Mouse (Mus musculus) forebrain, embryonic 16.5 days (tissue): ENCODE measurements at regions not wholly inside any gene's neighbourhood (a gene's known extent, or its start where the extent isn't known, plus 50 kb on each side); places are given as distances from the start of the nearest gene placed in this dataset.

ENCODE experiments used
- ATAC-seq: fragments of 200-750 bp; cut with Nextera tagmentation; 2 replicates; pipeline ENCODE4 v1.8.0; 2017; ENCODE audit warnings: mild to moderate bottlenecking, moderate library complexity
- H3K27ac ChIP-seq: fragments of 300-500 bp; sonication (generic); 2 replicates; pipeline ENCODE4 v1.5.1; 2014; ENCODE audit warnings: low read length, control low read depth
- H3K27me3 ChIP-seq: fragments of 300-500 bp; sonication (generic); replicated peaks from 2 replicates; pipeline ENCODE4 v1.6.1; 2014; ENCODE audit warnings: low read length; ENCODE audit not compliant: control insufficient read depth, insufficient read depth
- H3K36me3 ChIP-seq: fragments of 300-500 bp; sonication (generic); 2 replicates; pipeline ENCODE4 v1.6.1; 2014; ENCODE audit not compliant: control insufficient read depth, insufficient read depth
- H3K4me1 ChIP-seq: fragments of 300-500 bp; sonication (generic); replicated peaks from 2 replicates; pipeline ENCODE4 v1.6.1; 2014; ENCODE audit warnings: low read length; ENCODE audit not compliant: control insufficient read depth, insufficient read depth
- H3K4me2 ChIP-seq: fragments of 300-500 bp; sonication (generic); 2 replicates; pipeline ENCODE4 v1.6.1; 2014; ENCODE audit warnings: mild to moderate bottlenecking, low read length, control low read depth
- H3K4me3 ChIP-seq: fragments of 300-500 bp; sonication (generic); replicated peaks from 2 replicates; pipeline ENCODE4 v1.5.1; 2014; ENCODE audit warnings: mild to moderate bottlenecking, low read length, control low read depth
- H3K9ac ChIP-seq: fragments of 300-500 bp; sonication (generic); replicated peaks from 2 replicates; pipeline ENCODE4 v1.6.1; 2014; ENCODE audit warnings: low read depth, low read length, control low read depth
- H3K9me3 ChIP-seq: fragments of 300-500 bp; sonication (generic); 2 replicates; pipeline ENCODE4 v1.6.1; 2016; ENCODE audit warnings: low read length; ENCODE audit not compliant: control insufficient read depth
- WGBS: fragments of 180-500 bp; shearing (Covaris S2); extraction: QIAGEN DNeasy Blood & Tissue Kit; methylation state at CpG from one replicate; pipeline ENCODE4 v1.1.7; 2014; 5-methylcytosine and 5-hydroxymethylcytosine counted together

DNA sequence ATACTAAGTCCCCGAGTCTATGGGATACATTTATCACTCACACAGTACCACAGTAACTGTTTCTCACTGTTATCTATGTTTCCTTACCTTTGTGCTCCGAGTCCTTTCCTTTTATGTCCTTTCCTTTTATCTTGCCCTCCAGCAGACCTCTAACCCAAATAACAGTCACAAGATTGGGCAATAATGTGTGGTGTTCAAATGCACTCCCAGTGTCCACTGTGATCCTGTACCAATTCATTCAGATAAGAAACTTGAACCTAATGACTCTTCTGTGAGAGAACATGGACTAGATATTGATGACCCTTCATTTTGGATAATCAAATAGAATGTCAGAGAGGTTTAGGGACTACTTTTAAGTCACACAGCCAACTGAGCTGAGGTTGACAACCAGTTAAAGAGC lies 541.2 kb downstream of the Ebf1 start:
- no peak for ATAC-seq
- H3K36me3 ChIP-seq = no peaks in the 10 kb centered on the region
- 72% methylated on average over 2 of the region's 2 CpGs for WGBS

DNA sequence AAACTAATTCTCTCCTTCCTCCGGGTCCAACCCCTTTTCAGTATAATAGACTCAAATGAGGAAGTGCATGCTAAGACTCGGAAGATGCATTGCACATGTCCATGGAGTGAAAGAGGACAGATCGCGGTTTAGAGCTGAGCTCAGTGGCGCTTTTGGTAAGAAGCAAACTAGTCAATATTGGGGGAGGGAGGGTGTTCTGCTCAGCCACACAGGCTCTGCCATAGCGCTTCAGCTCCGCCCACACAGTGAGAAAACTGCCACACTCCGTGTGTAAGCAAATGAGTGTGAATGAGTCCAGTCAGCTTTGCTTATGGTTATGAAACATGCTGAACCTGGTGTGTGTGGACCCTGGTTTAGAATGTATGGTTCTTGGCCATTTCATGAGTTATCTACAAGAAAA lies 543.8 kb downstream of the Ebf1 start:
- Histone ChIP-seq H3K36me3 (no peaks in the 10 kb centered on the region), H3K4me1 (no peaks in the 10 kb centered on the region), H3K27me3 (no peaks in the 10 kb centered on the region), H3K4me2 (no peak overlapping the region), H3K27ac (no peak overlapping the region), H3K4me3 (no peak overlapping the region), H3K9me3 (no peaks in the 10 kb centered on the region), H3K9ac (no peak overlapping the region)
- ATAC-seq = no peak
- 84% methylated on average over 8 of the region's 8 CpGs for WGBS

More for the DNA sequence above, 541.2 kb downstream of the Ebf1 start:
- H3K9ac ChIP-seq = no peak overlapping the region
- no peak overlapping the region for H3K4me2 ChIP-seq
- no peak overlapping the region for H3K27ac ChIP-seq
- H3K27me3 ChIP-seq = no peaks in the 10 kb centered on the region
- no peaks in the 10 kb centered on the region for H3K9me3 ChIP-seq
- 0 out of 2 replicates have a peak, but pooled peaks cover 5% of the 10 kb centered on the region for H3K4me1 ChIP-seq
- H3K4me3 ChIP-seq = no peak overlapping the region

DNA sequence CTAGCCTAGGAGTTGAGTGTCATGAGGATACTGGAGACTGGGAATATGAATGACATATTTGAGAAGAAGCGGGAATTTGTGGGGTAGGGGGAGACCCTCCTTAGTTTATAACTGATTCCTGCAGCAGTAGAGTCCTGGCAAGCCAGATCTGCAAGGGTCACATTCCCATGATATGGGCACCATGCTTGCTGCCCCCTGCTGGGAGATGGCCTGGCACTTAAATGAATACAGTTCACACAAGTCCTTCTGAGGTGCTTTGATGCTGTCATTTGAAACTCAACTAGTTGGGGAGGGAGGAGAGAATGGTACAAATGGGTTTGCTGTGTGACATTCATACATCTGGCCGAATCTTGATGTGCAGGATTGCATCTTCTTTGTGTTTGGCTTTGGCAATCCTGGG lies 556.4 kb downstream of the Ebf1 start:
- Histone ChIP-seq H3K4me1 (no peaks in the 10 kb centered on the region), H3K27me3 (no peaks in the 10 kb centered on the region), H3K4me2 (no peak overlapping the region), H3K9me3 (no peaks in the 10 kb centered on the region), H3K27ac (no peak overlapping the region), H3K4me3 (no peak overlapping the region), H3K9ac (no peak overlapping the region), H3K36me3 (no peaks in the 10 kb centered on the region)
- 88% methylated on average over 2 of the region's 2 CpGs for WGBS
- ATAC-seq = no peak

- Histone ChIP-seq H3K36me3 (no peaks in the 10 kb centered on the region), H3K4me3 (no peak overlapping the region), H3K9me3 (no peaks in the 10 kb centered on the region), H3K4me2 (no peak overlapping the region), H3K27ac (no peak overlapping the region), H3K4me1 (no peaks in the 10 kb centered on the region), H3K27me3 (no peaks in the 10 kb centered on the region), H3K9ac (no peak overlapping the region)
- no peak for ATAC-seq
- 75% methylated on average over 2 of the region's 2 CpGs for WGBS
Observed at GRCm38 (mm10) chr11:45174071-45174470, 557.0 kb downstream of the Ebf1 start.

- ATAC-seq = peak; percentile 15; the same call in 1 of the 2 replicates
- H3K36me3 ChIP-seq = no peaks in the 10 kb centered on the region
- H3K4me1 ChIP-seq = no peaks in the 10 kb centered on the region
- H3K27ac ChIP-seq = no peak overlapping the region
- 82% methylated on average over 10 of the region's 10 CpGs for WGBS
- no peaks in the 10 kb centered on the region for H3K27me3 ChIP-seq
- no peak overlapping the region for H3K9ac ChIP-seq
- H3K9me3 ChIP-seq = no peaks in the 10 kb centered on the region
- no peak overlapping the region for H3K4me3 ChIP-seq
- no peak overlapping the region for H3K4me2 ChIP-seq
Observed at GRCm38 (mm10) chr11:45174811-45175798, 558.0 kb downstream of the Ebf1 start.

GRCm38 (mm10) chr11:45176971-45177370 lies 559.9 kb downstream of the Ebf1 start:
- H3K9me3 ChIP-seq = no peaks in the 10 kb centered on the region
- H3K36me3 ChIP-seq = no peaks in the 10 kb centered on the region
- H3K27me3 ChIP-seq = no peaks in the 10 kb centered on the region
- H3K4me1 ChIP-seq = no peaks in the 10 kb centered on the region
- ATAC-seq = no peak
- H3K27ac ChIP-seq = no peak overlapping the region
- WGBS = 87% methylated on average over 3 of the region's 3 CpGs
- H3K4me2 ChIP-seq = no peak overlapping the region
- no peak overlapping the region for H3K4me3 ChIP-seq
- no peak overlapping the region for H3K9ac ChIP-seq

- Histone ChIP-seq H3K9me3 (no peaks in the 10 kb centered on the region), H3K36me3 (no peaks in the 10 kb centered on the region), H3K4me3 (no peak overlapping the region), H3K9ac (no peak overlapping the region), H3K4me2 (no peak overlapping the region), H3K4me1 (no peaks in the 10 kb centered on the region), H3K27ac (no peak overlapping the region), H3K27me3 (no peaks in the 10 kb centered on the region)
- WGBS = 91% methylated on average over 7 of the region's 7 CpGs
- no peak for ATAC-seq
Observed at GRCm38 (mm10) chr11:45178036-45178435, 560.9 kb downstream of the Ebf1 start.

- H3K36me3 ChIP-seq = no peaks in the 10 kb centered on the region
- no peaks in the 10 kb centered on the region for H3K9me3 ChIP-seq
- H3K9ac ChIP-seq = no peak overlapping the region
- WGBS = 85% methylated on average over 1 of the region's 1 CpGs
- H3K27ac ChIP-seq = no peak overlapping the region
- no peaks in the 10 kb centered on the region for H3K27me3 ChIP-seq
- H3K4me2 ChIP-seq = no peak overlapping the region
- ATAC-seq = no peak
- no peaks in the 10 kb centered on the region for H3K4me1 ChIP-seq
- no peak overlapping the region for H3K4me3 ChIP-seq
Observed at GRCm38 (mm10) chr11:45179019-45179418, 561.9 kb downstream of the Ebf1 start.

DNA sequence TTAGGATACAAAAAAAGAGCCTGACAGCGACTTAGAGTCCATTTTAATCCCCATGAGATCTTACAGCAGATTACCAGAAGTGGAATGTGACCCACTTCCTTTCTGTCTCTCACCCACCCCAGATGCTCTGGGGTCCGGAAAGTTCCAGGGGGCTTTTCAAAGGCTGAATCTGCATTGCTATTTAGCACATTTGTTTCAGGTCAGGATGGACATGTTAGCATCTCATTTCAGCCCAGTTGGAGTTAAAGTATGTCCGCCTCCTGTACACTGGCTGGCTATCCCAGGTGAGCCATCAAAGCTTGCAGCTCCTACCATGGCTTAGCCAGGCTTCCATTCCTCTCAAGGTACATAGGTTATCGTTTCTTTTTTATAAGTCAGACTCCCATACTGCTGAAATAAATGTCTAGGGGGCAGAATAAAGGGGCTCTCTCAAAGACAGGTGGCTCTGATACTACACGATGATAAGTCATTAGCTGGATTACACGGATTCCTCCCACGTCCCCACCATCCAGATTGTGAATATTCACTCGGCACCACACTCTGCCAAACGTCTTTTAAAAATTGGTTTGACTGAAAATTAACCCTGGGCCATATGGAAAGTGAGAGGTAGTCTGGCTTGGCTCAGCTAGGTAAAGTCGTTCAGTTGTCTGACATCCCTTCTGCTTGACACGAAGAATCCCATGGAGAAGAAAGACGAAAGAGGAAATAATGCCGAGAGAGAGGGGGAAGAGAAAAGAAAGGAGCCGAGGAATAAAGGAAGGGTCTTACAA lies 573.7 kb downstream of the Ebf1 start:
- H3K9me3 ChIP-seq = no peaks in the 10 kb centered on the region
- peaks cover 15% of the 10 kb centered on the region for H3K4me1 ChIP-seq
- peak overlapping the region; percentile 47 for H3K27ac ChIP-seq
- WGBS = 42% methylated on average over 14 of the region's 14 CpGs
- no peak overlapping the region for H3K4me2 ChIP-seq
- H3K27me3 ChIP-seq = no peaks in the 10 kb centered on the region
- peak; percentile 71 for ATAC-seq
- H3K9ac ChIP-seq = no peak overlapping the region
- no peak overlapping the region for H3K4me3 ChIP-seq
- no peaks in the 10 kb centered on the region for H3K36me3 ChIP-seq
